Mouse (Mus musculus): ENCODE measurements around the gene Pld2.

- TF ChIP-seq CTCF (IDR thresholded peaks at IDR 0.05; ENCODE audit: borderline replicate concordance, extremely low read depth, insufficient read depth, insufficient read length) (no peak), POLR2A (IDR thresholded peaks at IDR 0.05; ENCODE audit: borderline replicate concordance, extremely low read depth, insufficient read depth, insufficient read length, poor library complexity, severe bottlenecking) (no peak)
Measured at GRCm38 (mm10) chr11:70571641-70572040, 31.8 kb downstream of the Pld2 start.

Measured in brain, embryonic 14.5 days (tissue).